Mouse (Mus musculus) liver, embryonic 15.5 days (tissue): ENCODE measurements around the gene Hspa5. TPM values are rescaled to one million over a fixed set of nuclear protein-coding genes. Genes with fewer than 3 reads are reported as not detected.
"Not testable (repeated sequence)": the region's sequence is repeated elsewhere in the genome, so short reads cannot be mapped to it uniquely, and the experiment has no call there.

ENCODE experiments used
- ATAC-seq: fragments of 200-750 bp; cut with Nextera tagmentation; 2 replicates; pipeline ENCODE4 v1.8.0; 2017; ENCODE audit warnings: moderate number of reproducible peaks, mild to moderate bottlenecking, moderate library complexity; ENCODE audit not compliant: insufficient read depth
- H3K27ac ChIP-seq: fragments of 300-500 bp; sonication (generic); replicated peaks from 2 replicates; pipeline ENCODE4 v1.5.1; 2015; ENCODE audit warnings: mild to moderate bottlenecking, inconsistent platforms
- H3K27me3 ChIP-seq: fragments of 300-500 bp; sonication (generic); 2 replicates; pipeline ENCODE4 v1.6.1; 2015; ENCODE audit warnings: mild to moderate bottlenecking, inconsistent platforms
- H3K36me3 ChIP-seq: fragments of 300-500 bp; sonication (generic); replicated peaks from 2 replicates; pipeline ENCODE4 v1.6.1; 2015; ENCODE audit warnings: moderate library complexity, mild to moderate bottlenecking, inconsistent platforms
- H3K4me1 ChIP-seq: fragments of 300-500 bp; sonication (generic); replicated peaks from 2 replicates; pipeline ENCODE4 v1.6.1; 2015; ENCODE audit warnings: inconsistent platforms
- H3K4me2 ChIP-seq: fragments of 300-500 bp; sonication (generic); 2 replicates; pipeline ENCODE4 v1.6.1; 2015; ENCODE audit warnings: moderate library complexity, mild to moderate bottlenecking, inconsistent platforms
- H3K4me3 ChIP-seq: fragments of 300-500 bp; sonication (generic); replicated peaks from 2 replicates; pipeline ENCODE4 v1.5.1; 2015; ENCODE audit warnings: mild to moderate bottlenecking, inconsistent platforms
- H3K9ac ChIP-seq: fragments of 300-500 bp; sonication (generic); 2 replicates; pipeline ENCODE4 v1.6.1; 2015; ENCODE audit warnings: moderate library complexity, mild to moderate bottlenecking, inconsistent platforms
- H3K9me3 ChIP-seq: fragments of 300-500 bp; sonication (generic); replicated peaks from 2 replicates; pipeline ENCODE4 v1.6.1; 2016; ENCODE audit warnings: inconsistent platforms
- WGBS: fragments of 180-500 bp; shearing (Covaris S2); methylation state at CpG from one replicate; pipeline ENCODE4 v1.1.7; 2015; ENCODE audit warnings: mixed read lengths; ENCODE audit not compliant: insufficient replicate concordance; 5-methylcytosine and 5-hydroxymethylcytosine counted together
- polyA plus RNA-seq: library from polyadenylated mRNA; unstranded; fragments of >200 nt; fragmentation: Nextera tagmentation; extraction: Ambion mirVana; gene quantifications from 2 replicates; pipeline ENCODE4 v1.2.1, GENCODE M21; 2015

The Hspa5 gene
- polyA plus RNA-seq, 1 experiment from 2014 or later, result 509 TPM

GRCm38 (mm10) chr2:34772252-34773235, 774 bp downstream of the Hspa5 start:
- peak overlapping the region; percentile 94 for H3K27ac ChIP-seq
- H3K9ac ChIP-seq, result peak overlapping the region; percentile 93
- H3K27me3 ChIP-seq, result no peaks in the 10 kb centered on the region
- peak overlapping the region; percentile 77 for H3K4me2 ChIP-seq
- WGBS, result 2% methylated on average over 50 of the region's 50 CpGs
- H3K36me3 ChIP-seq, result peaks cover 49% of the 10 kb centered on the region
- no peaks in the 10 kb centered on the region for H3K9me3 ChIP-seq
- peaks cover 55% of the 10 kb centered on the region for H3K4me1 ChIP-seq
- H3K4me3 ChIP-seq, result peak overlapping the region; percentile 90
- ATAC-seq, result peak; percentile 28

GRCm38 (mm10) chr2:34773673-34774072, 1.9 kb downstream of the Hspa5 start:
- H3K4me3 ChIP-seq, result peak overlapping the region; percentile 90
- H3K4me1 ChIP-seq, result peaks cover 60% of the 10 kb centered on the region
- peak overlapping the region; percentile 6; the same call in 1 of the 2 replicates for H3K27ac ChIP-seq
- 84% methylated on average over 4 of the region's 4 CpGs for WGBS
- no peaks in the 10 kb centered on the region for H3K9me3 ChIP-seq
- peak overlapping the region; percentile 93 for H3K9ac ChIP-seq
- H3K36me3 ChIP-seq, result peaks cover 61% of the 10 kb centered on the region
- ATAC-seq, result no peak
- H3K27me3 ChIP-seq, result no peaks in the 10 kb centered on the region
- peak overlapping the region; percentile 77 for H3K4me2 ChIP-seq

- H3K36me3 ChIP-seq, result peaks cover 69% of the 10 kb centered on the region
- peak overlapping the region; percentile 77 for H3K4me2 ChIP-seq
- H3K9ac ChIP-seq, result peak overlapping the region; percentile 93; the same call in 1 of the 2 replicates
- 72% methylated on average over 6 of the region's 6 CpGs for WGBS
- H3K4me3 ChIP-seq, result peak overlapping the region; percentile 90
- no peaks in the 10 kb centered on the region for H3K27me3 ChIP-seq
- H3K9me3 ChIP-seq, result no peaks in the 10 kb centered on the region
- ATAC-seq, result no peak
- H3K27ac ChIP-seq, result no peak overlapping the region
- peaks cover 60% of the 10 kb centered on the region for H3K4me1 ChIP-seq
Observed at GRCm38 (mm10) chr2:34774493-34774892, 2.7 kb downstream of the Hspa5 start.

- Histone ChIP-seq H3K4me3 (no peak overlapping the region; the same call in 1 of the 2 replicates), H3K9ac (no peak overlapping the region), H3K27ac (no peak overlapping the region), H3K4me2 (peak overlapping the region; percentile 77; the same call in 1 of the 2 replicates), H3K4me1 (peaks cover 65% of the 10 kb centered on the region), H3K9me3 (no peaks in the 10 kb centered on the region), H3K36me3 (peaks cover 94% of the 10 kb centered on the region), H3K27me3 (no peaks in the 10 kb centered on the region)
- no peak for ATAC-seq
- 52% methylated on average over 1 of the region's 1 CpGs for WGBS
Observed at GRCm38 (mm10) chr2:34777237-34777868, 5.6 kb downstream of the Hspa5 start.

- Histone ChIP-seq H3K4me1 (peaks cover 37% of the 10 kb centered on the region), H3K27ac (peak overlapping the region; percentile 95), H3K9ac (peak overlapping the region; percentile 51), H3K27me3 (no peaks in the 10 kb centered on the region), H3K36me3 (peaks cover 71% of the 10 kb centered on the region), H3K9me3 (no peaks in the 10 kb centered on the region), H3K4me3 (peak overlapping the region; percentile 28), H3K4me2 (peak overlapping the region; percentile 60)
- 38% methylated on average over 14 of the region's 14 CpGs for WGBS
- ATAC-seq, result peak; percentile 98
Observed at GRCm38 (mm10) chr2:34783064-34784020, 11.6 kb downstream of the Hspa5 start.

- WGBS, result 62% methylated on average over 2 of the region's 2 CpGs
- peak overlapping the region; percentile 95 for H3K27ac ChIP-seq
- H3K4me2 ChIP-seq, result 0 out of 2 replicates have a peak overlapping the region, but pooled peaks have one; percentile 60
- H3K9me3 ChIP-seq, result no peaks in the 10 kb centered on the region
- H3K9ac ChIP-seq, result no peak overlapping the region
- no peak for ATAC-seq
- H3K36me3 ChIP-seq, result peaks cover 68% of the 10 kb centered on the region
- no peaks in the 10 kb centered on the region for H3K27me3 ChIP-seq
- H3K4me3 ChIP-seq, result no peak overlapping the region
- H3K4me1 ChIP-seq, result peaks cover 36% of the 10 kb centered on the region
Observed at GRCm38 (mm10) chr2:34784085-34784484, 12.3 kb downstream of the Hspa5 start.

GRCm38 (mm10) chr2:34790282-34790681, 18.5 kb downstream of the Hspa5 start:
- Histone ChIP-seq H3K4me3 (peak overlapping the region; percentile 32), H3K27me3 (no peaks in the 10 kb centered on the region), H3K9ac (peak overlapping the region; percentile 4; the same call in 1 of the 2 replicates), H3K4me2 (peak overlapping the region; percentile 45), H3K4me1 (peaks cover 5% of the 10 kb centered on the region; the same call in 1 of the 2 replicates), H3K36me3 (peaks cover 48% of the 10 kb centered on the region), H3K9me3 (no peaks in the 10 kb centered on the region), H3K27ac (peak overlapping the region; percentile 30; the same call in 1 of the 2 replicates)
- WGBS, result 60% methylated on average over 8 of the region's 8 CpGs
- no peak for ATAC-seq

- not testable (repeated sequence) for ATAC-seq, H3K27me3 ChIP-seq, H3K27ac ChIP-seq, H3K4me1 ChIP-seq, H3K4me3 ChIP-seq, H3K4me2 ChIP-seq, H3K9ac ChIP-seq, H3K9me3 ChIP-seq
- peaks cover 44% of the 10 kb centered on the region for H3K36me3 ChIP-seq
- 76% methylated on average over 2 of the region's 2 CpGs for WGBS
Observed at GRCm38 (mm10) chr2:34792543-34792942, 20.8 kb downstream of the Hspa5 start.

- ATAC-seq, result no peak
- H3K4me2 ChIP-seq, result no peak overlapping the region
- no peaks in the 10 kb centered on the region for H3K27me3 ChIP-seq
- no peak overlapping the region for H3K4me3 ChIP-seq
- no peak overlapping the region for H3K9ac ChIP-seq
- 87% methylated on average over 2 of the region's 2 CpGs for WGBS
- peaks cover 40% of the 10 kb centered on the region for H3K36me3 ChIP-seq
- H3K9me3 ChIP-seq, result no peaks in the 10 kb centered on the region
- H3K27ac ChIP-seq, result no peak overlapping the region
- H3K4me1 ChIP-seq, result peaks cover 20% of the 10 kb centered on the region
Observed at GRCm38 (mm10) chr2:34794511-34794910, 22.7 kb downstream of the Hspa5 start.

- no peaks in the 10 kb centered on the region for H3K27me3 ChIP-seq
- no peak overlapping the region for H3K4me2 ChIP-seq
- WGBS, result 80% methylated on average over 7 of the region's 7 CpGs
- peaks cover 33% of the 10 kb centered on the region for H3K36me3 ChIP-seq
- no peak overlapping the region for H3K9ac ChIP-seq
- ATAC-seq, result no peak
- H3K9me3 ChIP-seq, result no peaks in the 10 kb centered on the region
- 0 out of 2 replicates have a peak overlapping the region, but pooled peaks have one; percentile 5 for H3K27ac ChIP-seq
- no peak overlapping the region for H3K4me3 ChIP-seq
- H3K4me1 ChIP-seq, result peaks cover 26% of the 10 kb centered on the region
Observed at GRCm38 (mm10) chr2:34795426-34795825, 23.7 kb downstream of the Hspa5 start.
